Mouse (Mus musculus): ENCODE data around the gene Ptk7. TPM values are rescaled to one million over a fixed set of nuclear protein-coding genes. Genes with fewer than 3 reads are reported as not detected.
A peak's percentile ranks its signal among the peaks of the same experiment; 100 is the strongest.

Ptk7 gene
- polyA plus RNA-seq, 1 experiment from 2014 or later = 26.9 TPM

GRCm38 (mm10) chr17:46646322-46646662, 17.0 kb upstream of the Ptk7 start:
- H3K4me3 ChIP-seq (ENCODE audit: low read depth, low read length) = peak overlapping the region; percentile 71
- no peaks in the 10 kb centered on the region for H3K27me3 ChIP-seq (ENCODE audit: control insufficient read depth, insufficient read depth, low read depth, low read length)
- H3K9me3 ChIP-seq (replicated peaks; ENCODE audit: control insufficient read depth, low read length, poor library complexity, severe bottlenecking) = no peaks in the 10 kb centered on the region
- no peak for ATAC-seq
- peaks cover 2% of the 10 kb centered on the region; the same call in 1 of the 2 replicates for H3K36me3 ChIP-seq (ENCODE audit: control insufficient read depth, insufficient read depth, low read length)
- under 1% methylated on average over 19 of the region's 19 CpGs for WGBS
- H3K4me1 ChIP-seq (ENCODE audit: control insufficient read depth, insufficient read depth, low read length) = peaks cover 30% of the 10 kb centered on the region
- H3K27ac ChIP-seq (ENCODE audit: low read length) = peak overlapping the region; percentile 89
- H3K9ac ChIP-seq (ENCODE audit: low read depth, low read length) = peak overlapping the region; percentile 75
- peak overlapping the region; percentile 79 for H3K4me2 ChIP-seq (ENCODE audit: low read length)

GRCm38 (mm10) chr17:46645561-46646321, 16.4 kb upstream of the Ptk7 start, which contains the start of the genes Klc4 and Mrpl2:
Gene Klc4 (minus strand): TSS chr17:46646022.
Gene Mrpl2 (plus strand): TSS chr17:46646229.
- Histone ChIP-seq H3K4me1 (ENCODE audit: control insufficient read depth, insufficient read depth, low read length) (peaks cover 25% of the 10 kb centered on the region), H3K27ac (ENCODE audit: low read length) (peak within 1 kb of the TSS; percentile 89), H3K9me3 (replicated peaks; ENCODE audit: control insufficient read depth, low read length, poor library complexity, severe bottlenecking) (no peaks in the 10 kb centered on the region), H3K4me2 (ENCODE audit: low read length) (peak within 1 kb of the TSS; percentile 84), H3K27me3 (ENCODE audit: control insufficient read depth, insufficient read depth, low read depth, low read length) (no peaks in the 10 kb centered on the region), H3K9ac (ENCODE audit: low read depth, low read length) (peak within 1 kb of the TSS; percentile 80), H3K36me3 (ENCODE audit: control insufficient read depth, insufficient read depth, low read length) (peaks cover 2% of the 10 kb centered on the region; the same call in 1 of the 2 replicates), H3K4me3 (ENCODE audit: low read depth, low read length) (peak within 1 kb of the TSS; percentile 71)
- ATAC-seq = peak; percentile 61
- under 1% methylated on average over 53 of the region's 53 CpGs for WGBS

- Histone ChIP-seq H3K4me3 (ENCODE audit: low read depth, low read length) (peak overlapping the region; percentile 71), H3K9me3 (replicated peaks; ENCODE audit: control insufficient read depth, low read length, poor library complexity, severe bottlenecking) (no peaks in the 10 kb centered on the region), H3K27me3 (ENCODE audit: control insufficient read depth, insufficient read depth, low read depth, low read length) (no peaks in the 10 kb centered on the region), H3K9ac (ENCODE audit: low read depth, low read length) (peak overlapping the region; percentile 80), H3K4me1 (ENCODE audit: control insufficient read depth, insufficient read depth, low read length) (peaks cover 25% of the 10 kb centered on the region), H3K27ac (ENCODE audit: low read length) (peak overlapping the region; percentile 41; the same call in 1 of the 2 replicates), H3K36me3 (ENCODE audit: control insufficient read depth, insufficient read depth, low read length) (peaks cover 6% of the 10 kb centered on the region; the same call in 1 of the 2 replicates), H3K4me2 (ENCODE audit: low read length) (peak overlapping the region; percentile 84)
- WGBS = 11% methylated on average over 11 of the region's 11 CpGs
- peak; percentile 9 for ATAC-seq
Observed at GRCm38 (mm10) chr17:46644916-46645475, 15.7 kb upstream of the Ptk7 start.

- Histone ChIP-seq H3K9me3 (replicated peaks; ENCODE audit: control insufficient read depth, low read length, poor library complexity, severe bottlenecking) (no peaks in the 10 kb centered on the region), H3K4me3 (ENCODE audit: low read depth, low read length) (no peak overlapping the region; the same call in 1 of the 2 replicates), H3K9ac (ENCODE audit: low read depth, low read length) (no peak overlapping the region), H3K27me3 (ENCODE audit: control insufficient read depth, insufficient read depth, low read depth, low read length) (no peaks in the 10 kb centered on the region), H3K4me1 (ENCODE audit: control insufficient read depth, insufficient read depth, low read length) (peaks cover 18% of the 10 kb centered on the region), H3K4me2 (ENCODE audit: low read length) (peak overlapping the region; percentile 84; the same call in 1 of the 2 replicates), H3K27ac (ENCODE audit: low read length) (no peak overlapping the region), H3K36me3 (ENCODE audit: control insufficient read depth, insufficient read depth, low read length) (peaks cover 11% of the 10 kb centered on the region)
- ATAC-seq = no peak
- WGBS = 88% methylated on average over 12 of the region's 12 CpGs
Observed at GRCm38 (mm10) chr17:46644152-46644805, 15.0 kb upstream of the Ptk7 start.

GRCm38 (mm10) chr17:46642060-46642459, 12.8 kb upstream of the Ptk7 start:
- no peak for ATAC-seq
- Histone ChIP-seq H3K36me3 (ENCODE audit: control insufficient read depth, insufficient read depth, low read length) (peaks cover 15% of the 10 kb centered on the region), H3K4me3 (ENCODE audit: low read depth, low read length) (no peak overlapping the region), H3K4me2 (ENCODE audit: low read length) (no peak overlapping the region), H3K27ac (ENCODE audit: low read length) (no peak overlapping the region), H3K27me3 (ENCODE audit: control insufficient read depth, insufficient read depth, low read depth, low read length) (no peaks in the 10 kb centered on the region), H3K9me3 (replicated peaks; ENCODE audit: control insufficient read depth, low read length, poor library complexity, severe bottlenecking) (no peaks in the 10 kb centered on the region), H3K4me1 (ENCODE audit: control insufficient read depth, insufficient read depth, low read length) (peaks cover 16% of the 10 kb centered on the region), H3K9ac (ENCODE audit: low read depth, low read length) (no peak overlapping the region)
- 93% methylated on average over 17 of the region's 17 CpGs for WGBS

GRCm38 (mm10) chr17:46639929-46640328, 10.6 kb upstream of the Ptk7 start:
- no peak overlapping the region for H3K4me2 ChIP-seq (ENCODE audit: low read length)
- whole genome bisulfite sequencing = 90% methylated on average over 9 of the region's 9 CpGs
- H3K36me3 ChIP-seq (ENCODE audit: control insufficient read depth, insufficient read depth, low read length) = peaks cover 17% of the 10 kb centered on the region
- H3K27me3 ChIP-seq (ENCODE audit: control insufficient read depth, insufficient read depth, low read depth, low read length) = no peaks in the 10 kb centered on the region
- no peaks in the 10 kb centered on the region for H3K9me3 ChIP-seq (replicated peaks; ENCODE audit: control insufficient read depth, low read length, poor library complexity, severe bottlenecking)
- ATAC-seq = no peak
- H3K9ac ChIP-seq (ENCODE audit: low read depth, low read length) = no peak overlapping the region
- peaks cover 9% of the 10 kb centered on the region for H3K4me1 ChIP-seq (ENCODE audit: control insufficient read depth, insufficient read depth, low read length)
- H3K27ac ChIP-seq (ENCODE audit: low read length) = no peak overlapping the region
- H3K4me3 ChIP-seq (ENCODE audit: low read depth, low read length) = no peak overlapping the region

- Histone ChIP-seq H3K4me2 (ENCODE audit: low read length) (no peak overlapping the region), H3K27me3 (ENCODE audit: control insufficient read depth, insufficient read depth, low read depth, low read length) (no peaks in the 10 kb centered on the region)
Observed at GRCm38 (mm10) chr17:46636831-46637523, 7.7 kb upstream of the Ptk7 start.

GRCm38 (mm10) chr17:46629685-46630441, 559 bp upstream of the Ptk7 start:
- peak overlapping the region; percentile 65 for H3K4me2 ChIP-seq (ENCODE audit: low read length)
- H3K9me3 ChIP-seq (replicated peaks; ENCODE audit: control insufficient read depth, low read length, poor library complexity, severe bottlenecking) = no peaks in the 10 kb centered on the region
- H3K4me1 ChIP-seq (ENCODE audit: control insufficient read depth, insufficient read depth, low read length) = peaks cover 20% of the 10 kb centered on the region
- H3K9ac ChIP-seq (ENCODE audit: low read depth, low read length) = no peak overlapping the region
- H3K36me3 ChIP-seq (ENCODE audit: control insufficient read depth, insufficient read depth, low read length) = peaks cover 11% of the 10 kb centered on the region
- peak; percentile 46 for ATAC-seq
- peak overlapping the region; percentile 96 for H3K4me3 ChIP-seq (ENCODE audit: low read depth, low read length)
- H3K27me3 ChIP-seq (ENCODE audit: control insufficient read depth, insufficient read depth, low read depth, low read length) = no peaks in the 10 kb centered on the region
- 12% methylated on average over 12 of the region's 12 CpGs for WGBS
- peak overlapping the region; percentile 89 for H3K27ac ChIP-seq (ENCODE audit: low read length)

More at GRCm38 (mm10) chr17:46636831-46637523, 7.7 kb upstream of the Ptk7 start:
- H3K27ac ChIP-seq (ENCODE audit: low read length) = no peak overlapping the region
- H3K9ac ChIP-seq (ENCODE audit: low read depth, low read length) = no peak overlapping the region
- WGBS = 22% methylated on average over 15 of the region's 15 CpGs
- no peak overlapping the region for H3K4me3 ChIP-seq (ENCODE audit: low read depth, low read length)
- H3K4me1 ChIP-seq (ENCODE audit: control insufficient read depth, insufficient read depth, low read length) = peaks cover 2% of the 10 kb centered on the region; the same call in 1 of the 2 replicates
- ATAC-seq = no peak
- peaks cover 24% of the 10 kb centered on the region for H3K36me3 ChIP-seq (ENCODE audit: control insufficient read depth, insufficient read depth, low read length)
- H3K9me3 ChIP-seq (replicated peaks; ENCODE audit: control insufficient read depth, low read length, poor library complexity, severe bottlenecking) = no peaks in the 10 kb centered on the region

Measured in midbrain, embryonic 16.5 days (tissue).